Mouse (Mus musculus) cerebellum, adult 9-11 months (tissue): ENCODE data around the gene Trnp1.
A peak's percentile ranks its signal among the peaks of the same experiment; 100 is the strongest.

ENCODE experiments used
- DNase-seq: peaks from one replicate; pipeline ENCODE4 v3.0.0; 2022

Gene Trnp1

DNA sequence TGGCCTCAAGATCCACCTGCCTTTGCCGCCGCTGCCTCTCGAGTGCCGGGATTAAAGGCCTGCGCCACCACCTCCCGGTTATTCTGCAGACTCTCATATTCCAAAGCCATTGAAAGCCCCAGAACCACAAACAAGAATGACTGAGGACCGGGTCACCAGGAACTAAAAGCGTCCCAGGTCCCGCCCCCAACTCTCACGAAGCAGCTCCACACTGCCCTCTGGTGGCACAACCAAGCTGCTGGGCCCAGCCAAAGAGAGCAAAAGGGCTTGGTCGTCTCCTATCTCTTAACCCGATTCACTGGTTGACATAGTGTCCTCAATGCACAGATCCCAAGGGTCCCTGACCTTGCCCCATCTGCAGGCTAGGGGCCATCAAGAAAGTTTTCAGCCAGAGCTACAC, 3.9 kb downstream of the Trnp1 start:
- DNase-seq, result peak; percentile 85

DNA sequence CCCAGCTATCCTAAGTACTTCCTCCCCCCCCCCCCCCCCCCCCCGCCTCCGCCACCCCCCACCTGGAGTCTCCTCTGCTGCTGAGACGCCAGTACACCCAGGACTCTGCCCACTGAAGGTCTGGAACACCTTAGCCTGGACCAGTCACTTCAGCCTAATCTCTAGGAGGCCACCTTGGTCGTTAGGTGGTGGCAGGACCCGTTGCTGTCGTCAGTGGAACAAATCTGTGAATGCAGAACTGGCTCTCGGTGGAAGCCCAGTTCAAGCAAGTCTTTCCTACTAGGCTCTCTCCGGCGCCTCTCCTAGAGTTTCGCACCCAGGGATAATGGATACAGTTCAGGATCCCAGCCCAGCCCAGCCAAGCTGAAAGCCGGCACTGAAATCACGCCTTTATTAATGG, 4.5 kb downstream of the Trnp1 start:
- DNase-seq, result peak; percentile 49

DNA sequence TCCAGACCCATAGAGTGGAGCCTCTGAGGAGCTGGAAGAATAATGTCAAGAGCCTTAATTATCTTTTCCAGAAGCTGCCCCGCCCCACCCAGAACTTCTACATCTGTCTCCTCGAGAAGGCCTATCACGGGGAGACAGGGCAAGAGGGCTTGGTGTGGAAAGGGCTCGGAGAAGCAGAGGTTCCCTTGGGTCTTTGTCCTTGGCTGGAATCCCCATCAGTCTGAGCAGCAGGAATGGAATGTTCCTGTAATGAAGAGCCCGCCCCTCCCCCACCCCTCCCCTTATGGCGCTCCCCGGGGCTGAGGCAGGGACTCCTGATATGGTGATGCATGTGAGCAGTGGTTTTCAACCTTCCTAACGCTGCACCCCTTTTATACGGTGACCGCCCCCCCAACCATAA, 6.5 kb downstream of the Trnp1 start:
- no peak for DNase-seq

DNA sequence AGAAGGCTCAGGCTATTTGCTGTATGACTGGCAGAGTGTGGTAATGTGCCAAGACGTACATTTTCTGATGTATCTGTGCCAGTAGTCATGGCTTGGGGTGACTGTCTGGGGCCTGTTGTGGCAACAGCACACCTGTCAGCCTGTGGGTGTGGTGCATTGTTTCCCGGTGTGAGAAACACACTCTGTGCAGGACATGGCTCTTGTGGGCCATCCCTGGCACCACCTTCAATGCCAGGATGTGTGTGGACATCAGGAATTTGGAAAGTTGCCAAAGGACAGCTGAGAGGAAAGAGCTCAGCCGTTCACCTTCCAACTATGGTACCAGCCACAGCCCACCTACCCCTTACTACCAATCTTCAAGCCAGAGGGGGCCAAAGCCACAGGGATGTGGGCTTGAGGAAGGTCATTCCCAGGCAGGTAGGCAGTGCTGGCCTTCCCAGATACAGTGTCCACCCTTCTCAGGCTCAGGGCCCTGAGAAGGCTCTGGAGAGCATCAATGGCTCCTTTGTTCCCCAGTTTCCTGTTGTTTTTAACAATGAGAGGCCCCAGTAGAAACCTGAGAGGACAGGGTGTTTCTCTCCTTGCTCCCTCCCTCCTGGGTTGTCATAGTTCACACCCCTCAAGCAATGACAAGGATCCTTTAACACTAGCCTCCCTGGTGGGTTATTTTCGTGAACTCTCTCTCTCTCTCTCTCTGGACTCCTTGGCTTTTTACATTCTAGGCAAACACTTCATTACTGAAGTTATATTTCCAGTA, 8.7 kb downstream of the Trnp1 start:
- peak; percentile 49 for DNase-seq

DNA sequence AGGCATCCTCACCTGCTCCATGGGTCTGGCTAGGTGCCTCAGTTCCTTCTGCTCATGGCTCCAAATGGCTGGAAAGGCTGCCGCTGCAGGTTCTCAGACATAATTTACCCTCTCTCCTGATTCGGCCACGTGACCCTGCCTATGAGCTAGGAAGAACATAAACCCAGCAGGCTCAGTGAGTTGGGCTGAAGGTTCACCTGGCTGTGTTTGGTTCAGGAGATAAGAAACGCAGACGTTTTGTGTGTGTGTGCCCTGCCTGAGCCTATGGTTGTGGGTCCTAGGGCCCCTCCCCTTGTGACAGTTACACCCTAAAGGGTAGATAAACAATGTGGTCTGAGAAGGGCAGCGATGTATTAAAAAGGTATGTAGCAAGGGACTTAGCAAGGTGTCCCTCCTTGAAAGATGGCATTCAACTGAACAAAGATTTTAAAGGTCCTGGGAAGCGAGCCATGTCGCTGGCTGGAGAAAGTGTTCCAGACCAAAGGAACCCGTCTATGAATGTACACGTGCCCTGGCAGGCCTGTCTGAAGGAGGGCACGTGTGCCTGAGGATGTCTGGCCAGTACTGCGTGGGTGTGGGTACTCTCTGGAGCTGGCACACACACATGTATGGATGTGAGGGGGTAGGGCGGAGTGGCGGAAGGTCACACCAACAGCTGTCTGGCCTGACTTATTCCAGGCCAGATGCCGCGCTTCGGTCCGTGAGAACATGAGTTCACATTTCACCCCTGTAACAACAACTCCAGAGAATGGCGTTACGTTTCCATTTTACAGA, 9.5 kb downstream of the Trnp1 start:
- DNase-seq, result peak; percentile 33

DNA sequence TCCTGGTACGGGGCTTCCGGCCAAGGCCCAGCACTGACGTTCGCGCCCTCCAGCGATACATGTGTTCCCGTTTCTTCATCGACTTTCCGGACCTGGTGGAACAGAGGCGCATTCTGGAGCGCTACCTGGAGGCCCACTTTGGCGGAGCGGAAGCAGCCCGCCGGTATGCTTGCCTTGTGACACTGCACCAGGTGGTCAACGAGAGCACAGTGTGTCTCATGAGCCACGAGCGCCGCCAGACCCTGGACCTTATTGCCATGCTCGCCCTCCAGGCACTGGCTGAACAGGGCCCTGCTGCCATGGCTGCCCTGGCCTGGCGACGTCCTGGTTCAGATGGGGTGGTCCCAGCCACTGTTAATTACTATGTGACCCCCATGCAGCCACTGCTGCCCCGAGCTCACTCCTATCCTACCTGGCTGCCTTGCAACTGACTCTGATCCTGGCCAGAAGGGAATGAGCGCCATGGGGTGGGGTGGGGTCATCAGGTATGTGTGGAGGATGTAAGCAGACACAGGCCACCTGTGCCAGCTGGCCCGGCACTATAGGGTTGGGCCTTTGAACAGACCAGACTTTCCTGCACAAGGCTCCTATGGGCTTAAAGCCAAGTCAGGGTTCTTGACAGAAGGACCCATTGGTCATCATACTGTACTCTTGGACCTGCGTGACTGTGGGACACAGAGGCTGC, 11.5 kb downstream of the Trnp1 start:
- DNase-seq, result peak; percentile 31

DNA sequence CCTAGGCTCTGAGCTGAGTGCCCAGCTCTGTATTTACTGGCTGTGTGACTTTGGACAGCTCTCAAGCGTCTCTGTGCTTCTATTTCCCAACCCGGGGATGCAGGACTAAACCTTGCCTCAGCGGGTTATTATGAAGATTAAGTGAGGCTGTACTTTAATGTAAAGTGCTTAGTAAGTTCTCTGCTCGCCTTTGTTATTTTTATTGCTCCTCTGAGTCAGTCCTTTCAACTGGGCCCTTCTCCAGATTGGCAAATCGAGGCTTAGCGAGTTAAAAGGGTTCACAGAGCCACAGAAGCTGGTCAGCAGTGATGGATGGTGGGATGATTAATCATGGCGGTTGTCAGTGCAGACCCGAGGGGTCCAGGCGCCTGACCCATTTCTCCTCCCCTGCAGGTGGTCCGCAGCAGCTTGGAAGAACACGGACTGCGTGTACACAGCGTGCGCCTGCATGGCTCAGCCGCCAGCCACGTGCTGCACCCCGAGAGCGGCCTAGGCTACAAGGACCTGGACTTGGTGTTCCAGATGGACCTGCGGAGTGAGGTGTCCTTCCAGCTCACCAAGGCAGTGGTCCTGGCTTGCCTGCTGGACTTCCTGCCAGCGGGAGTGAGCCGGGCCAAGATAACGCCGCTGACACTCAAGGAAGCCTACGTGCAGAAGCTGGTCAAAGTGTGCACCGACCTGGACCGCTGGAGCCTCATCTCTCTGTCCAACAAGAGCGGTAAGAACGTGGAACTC, 12.5 kb downstream of the Trnp1 start:
- peak; percentile 35 for DNase-seq

- DNase-seq, result peak; percentile 9
Observed at GRCm38 (mm10) chr4:133484266-133485025, 13.9 kb downstream of the Trnp1 start.

GRCm38 (mm10) chr4:133482479-133482878, 15.9 kb downstream of the Trnp1 start:
- no peak for DNase-seq

GRCm38 (mm10) chr4:133481488-133481887, 16.9 kb downstream of the Trnp1 start:
- DNase-seq, result no peak

DNA sequence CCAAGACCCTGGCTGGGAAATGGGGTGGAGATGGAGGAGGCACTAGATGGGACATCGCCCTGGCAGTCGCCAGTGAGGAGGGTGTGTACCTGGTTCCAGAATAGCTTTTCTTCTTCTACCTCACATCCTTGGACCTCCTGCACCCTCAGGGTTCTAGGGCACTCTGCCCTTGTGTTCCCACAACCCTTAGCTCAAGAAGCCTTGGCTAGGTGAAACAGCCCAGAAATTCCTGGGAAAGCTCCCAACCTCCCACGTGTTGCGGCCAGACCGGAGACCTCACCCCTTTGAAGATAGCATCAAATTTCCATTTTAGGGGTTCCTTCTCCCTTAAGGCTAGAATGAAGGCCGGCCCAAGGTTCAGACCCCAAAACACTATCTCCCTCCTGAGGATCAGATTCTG, 17.6 kb downstream of the Trnp1 start:
- DNase-seq, result peak; percentile 41

DNA sequence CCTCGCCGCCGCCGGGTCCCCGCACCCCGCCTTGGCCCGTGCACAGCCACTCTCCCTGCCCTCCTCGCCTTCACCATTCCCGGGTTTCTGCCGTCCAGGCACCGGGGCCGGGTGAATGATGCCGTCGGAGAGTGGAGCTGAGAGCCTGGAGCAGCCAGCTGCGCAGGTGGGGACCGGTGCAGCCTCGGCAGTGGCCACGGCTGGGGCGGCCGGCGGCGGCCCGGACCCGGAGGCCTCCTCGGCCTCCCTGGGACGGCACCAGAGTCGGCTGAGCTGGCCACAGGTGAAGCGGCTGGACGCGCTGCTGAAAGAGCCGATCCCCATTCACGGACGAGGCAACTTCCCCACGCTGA, 18.2 kb downstream of the Trnp1 start:
- no peak for DNase-seq

DNA sequence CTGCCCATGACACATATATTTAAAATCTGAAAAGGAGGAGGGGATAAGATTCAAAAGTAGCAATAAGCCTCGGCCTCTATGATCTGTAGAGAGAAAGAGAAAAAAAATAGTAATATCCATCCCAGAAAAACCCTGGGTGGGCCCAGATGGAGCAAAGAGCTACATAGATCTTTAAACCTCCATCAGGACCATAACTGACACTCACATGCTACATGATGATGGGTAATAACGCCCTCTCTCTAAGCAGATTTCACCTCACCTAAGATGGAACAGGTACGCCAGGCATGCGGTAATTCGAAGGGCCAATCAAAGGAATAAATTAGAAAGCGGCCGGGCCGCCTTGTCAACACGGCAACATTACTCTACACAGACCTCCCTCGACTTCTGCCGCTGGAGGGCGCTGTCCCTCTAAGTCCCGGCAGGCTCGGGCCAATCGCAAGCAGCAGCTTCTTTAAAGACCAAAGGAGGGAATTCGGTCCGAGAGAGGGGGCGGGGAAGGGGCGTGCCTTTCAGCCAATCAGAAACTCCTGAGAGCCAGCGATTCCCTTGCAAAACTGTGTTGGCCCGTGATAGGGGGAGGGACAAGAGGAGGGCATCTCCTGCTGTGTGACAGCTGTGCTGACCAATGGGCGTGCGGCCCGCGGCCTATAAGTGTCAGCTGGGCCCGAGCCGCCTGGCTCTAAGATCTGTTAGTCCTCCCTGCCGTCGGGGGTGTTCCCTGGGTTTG, 18.7 kb downstream of the Trnp1 start, which contains the start of gene Tent5b:
Gene Tent5b (plus strand): TSS at position 675 of the 727 bp plus-strand sequence.
- peak; percentile 99 for DNase-seq

- DNase-seq, result no peak
Observed at GRCm38 (mm10) chr4:133473833-133474232, 24.5 kb downstream of the Trnp1 start.

DNA sequence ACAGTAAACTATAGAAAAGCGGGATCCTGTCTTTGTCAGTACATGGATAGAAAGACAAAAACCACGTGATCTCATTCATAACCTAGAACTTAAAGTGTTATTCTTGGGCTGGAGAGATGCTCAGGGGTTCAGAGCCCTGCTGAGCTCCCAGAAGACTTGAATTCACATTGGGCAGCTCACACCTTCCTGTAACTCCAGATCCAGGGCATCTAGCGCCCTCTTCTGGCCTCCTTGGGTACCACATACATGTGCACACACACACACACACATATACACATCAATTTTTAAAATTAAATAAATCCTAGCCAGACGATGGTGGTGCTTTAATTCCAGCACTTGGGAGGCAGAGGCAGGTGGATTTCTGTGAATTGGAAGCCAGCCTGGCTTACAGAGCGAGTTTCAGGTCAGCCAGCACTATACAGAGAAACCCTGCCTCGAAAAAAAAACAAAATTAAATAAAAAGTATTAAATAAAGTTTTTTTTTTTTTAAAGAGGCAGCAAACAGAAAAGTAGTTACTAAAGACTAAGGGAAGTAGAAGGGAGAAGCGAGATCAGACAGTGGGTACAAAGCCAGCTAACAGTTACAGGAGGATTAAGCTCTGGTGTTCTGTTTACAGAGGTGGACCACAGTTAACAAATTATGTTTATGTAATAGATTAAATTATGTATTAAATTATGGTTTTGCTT, 27.1 kb downstream of the Trnp1 start:
- no peak for DNase-seq

GRCm38 (mm10) chr4:133469122-133469521, 29.2 kb downstream of the Trnp1 start:
- DNase-seq, result no peak

- peak; percentile 80 for DNase-seq
Observed at GRCm38 (mm10) chr4:133468080-133468479, 30.3 kb downstream of the Trnp1 start.

- DNase-seq, result no peak
Observed at GRCm38 (mm10) chr4:133463184-133463583, 35.2 kb downstream of the Trnp1 start.

DNA sequence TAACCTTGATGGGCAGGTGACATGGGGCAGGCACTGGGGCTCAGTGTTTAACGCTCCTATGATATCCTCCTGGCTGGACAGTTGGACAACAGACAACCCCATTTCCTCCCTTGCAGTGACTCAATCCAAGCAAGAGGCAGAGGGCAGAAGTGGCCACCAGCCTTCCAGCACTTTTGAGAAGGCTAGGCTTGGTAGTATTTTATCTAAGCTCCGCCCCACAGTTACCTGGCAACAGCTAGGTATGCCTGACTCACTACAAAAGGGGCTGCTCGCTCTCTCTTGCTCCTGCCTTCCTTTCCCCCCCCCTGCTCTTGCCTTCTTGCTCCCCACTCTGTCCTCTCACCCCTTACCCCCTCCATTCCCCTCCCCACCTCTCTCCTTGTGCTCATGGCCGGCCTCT, 37.0 kb downstream of the Trnp1 start:
- DNase-seq, result no peak

GRCm38 (mm10) chr4:133460796-133461325, 37.5 kb downstream of the Trnp1 start:
- no peak for DNase-seq

DNA sequence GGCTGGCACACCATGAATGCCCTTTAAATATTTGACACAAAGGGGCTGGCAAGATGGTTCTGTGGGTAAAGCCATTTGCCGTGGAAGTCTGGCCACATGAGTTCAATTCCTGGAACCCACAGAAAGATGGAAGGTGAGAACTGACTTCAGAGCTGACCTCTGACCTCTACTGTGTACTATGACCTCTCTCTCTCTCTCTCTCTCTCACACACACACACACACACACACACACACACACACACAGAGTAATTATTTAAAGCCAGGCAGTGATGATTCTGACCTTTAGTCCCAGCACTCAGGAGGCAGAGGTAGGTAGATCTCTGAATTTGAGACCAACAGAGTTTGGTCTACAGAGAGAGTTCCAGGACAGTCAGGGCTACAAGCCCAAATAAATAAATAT, 38.3 kb downstream of the Trnp1 start:
- no peak for DNase-seq
